Comparison of ENCODE assay signal across 7 mouse cellular contexts in genomic region chr7:75612000-75612682, GRCm38 (mm10).
DNase-seq lines count a peak whose midpoint lies in the region; ATAC-seq and TF ChIP-seq lines count a peak whose summit lies in the region.

No protein-coding gene starts in this region.

- peak overlapping the region; percentile 44 for H3K27ac ChIP-seq in kidney, postnatal 0 days

- H3K4me2 ChIP-seq in kidney, postnatal 0 days (ENCODE audit: low read length): peak overlapping the region; percentile 27

- no peak for TF ChIP-seq CTCF in kidney, postnatal 0 days (IDR thresholded peaks at IDR 0.05; ENCODE audit: low read depth)

- peak; percentile 51 for DNase-seq in MN1 (ENCODE audit: low spot score)
- DNase-seq in adrenal gland, postnatal 36 days: peak; percentile 55 to 57
- DNase-seq in heart, adult 9 months (ENCODE audit: low spot score in 2 of 2): peak; percentile 86 to 89
- peak; percentile 45 for DNase-seq in kidney, postnatal 0 days (ENCODE audit: low spot score)
- DNase-seq in lung, postnatal 4 days: peak; percentile 66 to 78
- peak; percentile 59 for DNase-seq in thymus, postnatal 4 days
- DNase-seq in left cerebral cortex, postnatal 25 days (ENCODE audit: low spot score in 2 of 2): no peak

- ATAC-seq in kidney, postnatal 0 days (replicated peaks; ENCODE audit: low FRiP score, low read depth): no peak

- H3K4me1 ChIP-seq in kidney, postnatal 0 days (replicated peaks; ENCODE audit: insufficient read depth, low read length): no peaks in the 10 kb centered on the region

- peak overlapping the region; percentile 4; the same call in 1 of the 2 replicates for H3K4me3 ChIP-seq in kidney, postnatal 0 days (replicated peaks; ENCODE audit: low read depth, low read length)

- no peak overlapping the region for H3K9ac ChIP-seq in kidney, postnatal 0 days (ENCODE audit: low read depth, low read length)

- intact Hi-C loops in left cerebral cortex, postnatal 25 days (cut with DNase I): no loop called here

- H3K36me3 ChIP-seq in kidney, postnatal 0 days (ENCODE audit: insufficient read depth, low read length): peaks cover 26% of the 10 kb centered on the region; the same call in 1 of the 2 replicates

- H3K27me3 ChIP-seq in kidney, postnatal 0 days (ENCODE audit: insufficient read depth, low read length): no peaks in the 10 kb centered on the region

- no peaks in the 10 kb centered on the region for H3K9me3 ChIP-seq in kidney, postnatal 0 days (replicated peaks; ENCODE audit: low read length)

- 70% methylated on average over 13 of the region's 13 CpGs for WGBS in kidney, postnatal 0 days

Comparison
In these comparisons a context has a peak if more than half of its experiments do, and no peak if none do; other contexts are left out.
1. DNase-seq: peak in MN1 (single experiment), adrenal gland, postnatal 36 days (2 of 2), heart, adult 9 months (2 of 2), kidney, postnatal 0 days (single experiment), lung, postnatal 4 days (2 of 2) and thymus, postnatal 4 days (single experiment); none in left cerebral cortex, postnatal 25 days (0 of 2).